Mouse (Mus musculus) midbrain, embryonic 16.5 days (tissue): ENCODE results near the gene Ankrd66. TPM values are rescaled to one million over a fixed set of nuclear protein-coding genes. Genes with fewer than 3 reads are reported as not detected.
"Not testable (repeated sequence)": the region's sequence is repeated elsewhere in the genome, so short reads cannot be mapped to it uniquely, and the experiment has no call there.

Experiments used
- ATAC-seq: fragments of 200-750 bp; cut with Nextera tagmentation; 2 replicates; pipeline ENCODE4 v1.8.0; 2017; ENCODE audit warnings: moderate TSS enrichment
- H3K27ac ChIP-seq: fragments of 300-500 bp; sonication (generic); 2 replicates; pipeline ENCODE4 v1.5.1; 2014; ENCODE audit warnings: mild to moderate bottlenecking, low read length, mixed read lengths
- H3K27me3 ChIP-seq: fragments of 300-500 bp; sonication (generic); 2 replicates; pipeline ENCODE4 v1.6.1; 2014; ENCODE audit warnings: low read depth, low read length, mixed read lengths; ENCODE audit not compliant: control insufficient read depth, insufficient read depth
- H3K36me3 ChIP-seq: fragments of 300-500 bp; sonication (generic); 2 replicates; pipeline ENCODE4 v1.6.1; 2014; ENCODE audit warnings: mild to moderate bottlenecking, low read length, moderate library complexity, mixed read lengths; ENCODE audit not compliant: control insufficient read depth, insufficient read depth
- H3K4me1 ChIP-seq: fragments of 300-500 bp; sonication (generic); 2 replicates; pipeline ENCODE4 v1.6.1; 2014; ENCODE audit warnings: mild to moderate bottlenecking, low read length, mixed read lengths; ENCODE audit not compliant: control insufficient read depth, insufficient read depth
- H3K4me2 ChIP-seq: fragments of 300-500 bp; sonication (generic); 2 replicates; pipeline ENCODE4 v1.6.1; 2014; ENCODE audit warnings: mild to moderate bottlenecking, low read length, mixed read lengths
- H3K4me3 ChIP-seq: fragments of 300-500 bp; sonication (generic); 2 replicates; pipeline ENCODE4 v1.5.1; 2014; ENCODE audit warnings: low read depth, mild to moderate bottlenecking, low read length, moderate library complexity, mixed read lengths
- H3K9ac ChIP-seq: fragments of 300-500 bp; sonication (generic); 2 replicates; pipeline ENCODE4 v1.6.1; 2014; ENCODE audit warnings: low read depth, low read length, mixed read lengths
- H3K9me3 ChIP-seq: fragments of 300-500 bp; sonication (generic); replicated peaks from 2 replicates; pipeline ENCODE4 v1.6.1; 2014; ENCODE audit warnings: mild to moderate bottlenecking, low read length, mixed read lengths; ENCODE audit not compliant: control insufficient read depth, poor library complexity, severe bottlenecking
- WGBS: fragments of 180-500 bp; shearing (Covaris S2); extraction: QIAGEN DNeasy Blood & Tissue Kit; methylation state at CpG from one replicate; pipeline ENCODE4 v1.1.7; 2014; 5-methylcytosine and 5-hydroxymethylcytosine counted together
- polyA plus RNA-seq: library from polyadenylated mRNA; unstranded; fragments of >200 nt; fragmentation: Nextera tagmentation; extraction: Ambion mirVana; gene quantifications from 2 replicates; pipeline ENCODE4 v1.2.1, GENCODE M21; 2015

Gene Ankrd66
- polyA plus RNA-seq, 1 experiment from 2014 or later, result 0.50 TPM

- H3K9me3 ChIP-seq, result no peaks in the 10 kb centered on the region
- no peak for ATAC-seq
- no peak overlapping the region for H3K9ac ChIP-seq
- H3K4me2 ChIP-seq, result no peak overlapping the region
- no peak overlapping the region for H3K4me3 ChIP-seq
- H3K36me3 ChIP-seq, result no peaks in the 10 kb centered on the region
- no peaks in the 10 kb centered on the region for H3K27me3 ChIP-seq
- H3K27ac ChIP-seq, result no peak overlapping the region
- WGBS, result 77% methylated on average over 5 of the region's 5 CpGs
- no peaks in the 10 kb centered on the region for H3K4me1 ChIP-seq
Observed at GRCm38 (mm10) chr17:43495502-43495901, 47.9 kb downstream of the Ankrd66 start.

GRCm38 (mm10) chr17:43490371-43490770, 53.1 kb downstream of the Ankrd66 start:
- WGBS, result 92% methylated on average over 5 of the region's 10 CpGs
- not testable (repeated sequence) for ATAC-seq, H3K27ac ChIP-seq

GRCm38 (mm10) chr17:43488439-43489151, 54.8 kb downstream of the Ankrd66 start:
- Histone ChIP-seq H3K27ac (no peak overlapping the region), H3K27me3 (no peaks in the 10 kb centered on the region), H3K4me3 (no peak overlapping the region), H3K36me3 (no peaks in the 10 kb centered on the region), H3K9ac (no peak overlapping the region), H3K4me2 (no peak overlapping the region), H3K9me3 (no peaks in the 10 kb centered on the region), H3K4me1 (no peaks in the 10 kb centered on the region)
- WGBS, result 93% methylated on average over 2 of the region's 2 CpGs
- ATAC-seq, result no peak

More at GRCm38 (mm10) chr17:43490371-43490770, 53.1 kb downstream of the Ankrd66 start:
- not testable (repeated sequence) for H3K9me3 ChIP-seq, H3K36me3 ChIP-seq, H3K4me1 ChIP-seq, H3K27me3 ChIP-seq, H3K9ac ChIP-seq, H3K4me2 ChIP-seq, H3K4me3 ChIP-seq

- Histone ChIP-seq H3K4me2 (no peak overlapping the region), H3K36me3 (no peaks in the 10 kb centered on the region), H3K27ac (no peak overlapping the region), H3K9ac (no peak overlapping the region), H3K27me3 (no peaks in the 10 kb centered on the region), H3K4me1 (no peaks in the 10 kb centered on the region), H3K4me3 (no peak overlapping the region), H3K9me3 (no peaks in the 10 kb centered on the region)
- ATAC-seq, result no peak
- 91% methylated on average over 3 of the region's 3 CpGs for WGBS
Observed at GRCm38 (mm10) chr17:43485982-43486381, 57.5 kb downstream of the Ankrd66 start.

Other genes starting within 250 kb of the Ankrd66 start
- gene Adgrf5, start 183.2 kb downstream of the Ankrd66 start, polyA plus RNA-seq, result 8.4 and 9.1 TPM in 2 replicates
- gene Mep1a, start 40.8 kb downstream of the Ankrd66 start, polyA plus RNA-seq, result 0.06 TPM in 1 of 2 replicates, not detected in the other
- 24.5 and 51.2 TPM in 2 replicates for gene Pla2g7, start 24.5 kb upstream of the Ankrd66 start, polyA plus RNA-seq
- gene Tdrd6, start 86.7 kb upstream of the Ankrd66 start, polyA plus RNA-seq, result 0.52 and 1.5 TPM in 2 replicates
- 123 and 129 TPM in 2 replicates for gene Slc25a27, start 123.6 kb upstream of the Ankrd66 start, polyA plus RNA-seq
- gene Cyp39a1, start 123.8 kb upstream of the Ankrd66 start, polyA plus RNA-seq, result 7.6 and 8.6 TPM in 2 replicates